Mouse (Mus musculus): ENCODE measurements around the gene Tmem120b.

The Tmem120b gene

GRCm38 (mm10) chr5:123166437-123166836 lies 98.2 kb downstream of the Tmem120b start:
- no peak for DNase-seq

Data from cerebellum, adult 11 months (tissue).